Mouse (Mus musculus): ENCODE data around the gene Ccdc86.

Ccdc86 gene

DNA sequence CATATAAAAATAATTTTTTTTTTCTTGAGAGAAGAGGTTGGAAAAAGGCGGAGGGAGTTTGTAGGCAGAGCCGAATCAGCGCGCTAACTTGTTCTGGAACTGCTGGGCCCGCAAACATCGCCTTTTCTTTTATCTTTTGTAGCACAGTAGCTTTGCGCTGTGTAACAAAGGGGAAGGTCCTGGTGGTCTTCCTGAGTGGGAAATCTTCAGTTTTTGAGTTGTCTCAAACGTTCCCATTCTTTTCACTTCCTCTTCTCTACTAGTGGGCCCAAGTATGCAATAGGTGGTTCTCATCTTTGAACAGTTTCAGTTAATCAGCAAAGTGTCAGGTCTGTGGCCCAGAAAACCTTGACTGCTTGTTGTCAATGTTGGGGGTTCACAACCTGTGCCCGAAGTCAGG, 492 bp upstream of the Ccdc86 start:
- no peak for DNase-seq (ENCODE audit: low spot score in 2 of 2)

DNA sequence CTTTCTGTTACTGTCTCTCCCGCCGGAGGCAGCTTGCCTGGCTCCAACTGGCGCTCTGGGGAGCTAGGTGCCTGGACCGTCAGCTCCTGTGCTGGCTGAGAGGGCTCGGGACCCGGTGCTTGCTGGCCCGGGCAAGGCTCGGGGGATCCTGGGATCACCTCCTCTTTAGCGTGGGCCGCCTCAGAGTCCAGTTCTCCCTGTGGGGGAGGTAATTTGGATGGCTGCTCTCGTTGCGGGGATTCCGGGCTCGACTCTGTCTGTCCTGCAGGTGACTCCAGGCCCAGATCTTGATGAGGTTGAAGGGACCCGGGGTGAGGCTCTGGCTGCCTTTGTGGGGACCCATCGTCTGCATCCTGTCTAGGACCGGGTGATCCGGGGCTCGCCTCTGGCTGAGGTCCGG, 650 bp downstream of the Ccdc86 start:
- peak in 1 of 2 experiments; percentile 13 for DNase-seq (ENCODE audit: low spot score in 2 of 2)

DNA sequence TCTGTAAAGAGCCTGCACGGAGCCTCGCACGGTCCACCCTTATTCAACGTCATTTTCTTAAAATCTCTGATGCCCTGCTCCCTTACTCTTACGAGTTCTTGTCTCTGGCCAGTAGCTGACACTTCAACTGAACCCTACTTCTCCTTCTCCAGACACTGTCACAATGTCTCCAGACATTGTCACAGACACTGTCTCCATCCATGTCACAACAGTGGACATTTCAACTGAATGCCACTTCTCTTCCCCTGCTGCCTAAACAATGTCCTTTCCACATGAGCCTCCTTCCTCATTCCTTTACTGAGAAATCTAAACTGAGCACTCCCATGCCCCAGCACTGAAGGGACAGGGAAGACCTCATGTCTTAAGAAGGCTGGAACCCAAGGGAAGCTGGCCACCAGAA, 1.8 kb downstream of the Ccdc86 start:
- DNase-seq (ENCODE audit: low spot score in 2 of 2): no peak

DNA sequence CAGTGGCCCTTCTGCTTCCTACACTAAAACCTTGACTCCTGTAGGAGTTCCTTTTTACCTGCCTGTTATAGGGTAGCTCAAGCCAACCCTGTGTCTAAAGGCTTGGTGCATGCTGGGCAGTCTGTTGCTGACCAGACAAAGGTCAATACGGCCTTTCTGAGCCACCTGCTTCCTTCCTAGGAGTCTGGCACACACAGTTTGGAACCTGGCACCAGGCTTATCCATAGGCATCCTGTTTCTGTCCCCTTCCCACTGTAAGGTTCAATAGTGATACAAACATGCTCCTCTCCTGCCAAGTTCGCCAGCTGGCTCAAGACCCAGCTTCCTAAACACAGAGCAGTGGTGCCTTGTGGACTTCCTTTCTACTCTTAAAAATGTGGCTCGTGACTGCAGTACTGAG, 2.6 kb downstream of the Ccdc86 start:
- no peak for DNase-seq (ENCODE audit: low spot score in 2 of 2)

DNA sequence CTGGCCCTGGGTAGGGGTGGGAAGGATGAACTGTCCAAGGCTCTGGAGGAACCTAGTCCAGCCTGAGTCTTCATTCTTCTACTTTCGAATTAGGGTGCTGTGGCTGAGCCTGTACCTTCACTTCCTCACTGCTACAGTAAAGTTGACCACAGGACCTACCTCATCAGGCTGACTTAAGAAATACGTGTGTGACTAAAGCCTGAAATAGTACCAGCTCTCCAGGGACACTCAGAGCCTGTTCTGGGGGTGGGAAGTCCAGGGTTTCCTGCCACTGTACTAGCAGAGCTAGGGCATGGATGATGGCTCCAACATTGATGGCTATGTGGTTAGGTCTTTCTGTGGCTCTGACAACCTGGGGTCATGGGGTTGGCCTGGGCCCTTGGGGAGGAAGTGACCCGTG, 5.1 kb downstream of the Ccdc86 start:
- DNase-seq (ENCODE audit: low spot score in 2 of 2): no peak

DNA sequence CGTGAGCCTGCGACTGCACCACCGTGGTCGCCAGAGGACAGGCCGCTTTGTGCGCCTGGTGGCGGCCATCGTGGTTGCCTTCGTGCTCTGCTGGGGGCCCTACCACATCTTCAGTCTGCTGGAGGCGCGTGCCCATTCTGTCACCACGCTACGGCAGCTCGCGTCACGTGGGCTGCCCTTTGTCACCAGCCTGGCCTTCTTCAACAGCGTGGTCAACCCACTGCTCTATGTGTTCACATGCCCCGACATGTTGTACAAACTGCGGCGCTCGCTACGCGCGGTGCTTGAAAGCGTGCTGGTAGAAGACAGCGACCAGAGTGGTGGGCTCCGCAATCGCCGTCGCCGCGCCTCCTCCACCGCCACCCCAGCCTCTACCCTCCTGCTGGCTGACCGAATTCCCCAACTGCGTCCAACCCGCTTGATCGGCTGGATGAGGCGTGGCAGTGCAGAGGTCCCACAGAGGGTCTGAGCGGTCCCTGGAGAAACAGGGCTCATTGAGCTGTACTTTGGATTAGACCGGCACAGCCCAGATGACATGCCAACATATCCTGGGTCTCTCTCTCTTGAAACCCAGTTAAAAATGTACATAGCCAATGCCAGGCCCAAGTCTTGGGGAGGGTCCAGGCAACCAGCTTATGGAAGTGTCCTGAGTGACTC, 8.1 kb downstream of the Ccdc86 start:
- DNase-seq (ENCODE audit: low spot score in 2 of 2): no peak

DNA sequence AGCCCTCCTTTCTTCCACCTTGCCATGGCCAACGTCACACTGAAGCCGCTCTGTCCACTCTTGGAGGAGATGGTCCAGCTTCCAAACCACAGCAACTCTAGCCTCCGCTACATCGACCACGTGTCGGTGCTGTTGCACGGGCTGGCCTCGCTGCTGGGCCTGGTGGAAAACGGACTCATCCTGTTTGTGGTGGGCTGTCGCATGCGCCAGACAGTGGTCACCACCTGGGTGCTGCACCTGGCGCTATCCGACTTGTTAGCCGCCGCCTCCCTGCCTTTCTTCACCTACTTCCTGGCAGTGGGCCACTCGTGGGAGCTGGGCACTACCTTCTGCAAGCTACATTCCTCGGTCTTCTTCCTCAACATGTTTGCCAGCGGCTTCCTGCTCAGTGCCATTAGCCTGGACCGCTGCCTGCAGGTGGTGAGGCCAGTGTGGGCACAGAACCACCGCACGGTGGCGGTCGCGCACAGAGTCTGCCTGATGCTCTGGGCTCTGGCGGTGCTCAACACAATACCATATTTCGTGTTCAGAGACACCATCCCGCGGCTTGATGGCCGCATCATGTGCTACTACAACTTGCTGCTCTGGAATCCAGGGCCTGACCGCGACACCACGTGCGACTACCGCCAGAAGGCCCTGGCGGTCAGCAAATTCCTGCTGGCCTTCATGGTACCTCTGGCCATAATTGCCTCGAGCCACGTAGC, 8.8 kb downstream of the Ccdc86 start:
- peak in 1 of 2 experiments; percentile 29 for DNase-seq (ENCODE audit: low spot score in 2 of 2)

DNA sequence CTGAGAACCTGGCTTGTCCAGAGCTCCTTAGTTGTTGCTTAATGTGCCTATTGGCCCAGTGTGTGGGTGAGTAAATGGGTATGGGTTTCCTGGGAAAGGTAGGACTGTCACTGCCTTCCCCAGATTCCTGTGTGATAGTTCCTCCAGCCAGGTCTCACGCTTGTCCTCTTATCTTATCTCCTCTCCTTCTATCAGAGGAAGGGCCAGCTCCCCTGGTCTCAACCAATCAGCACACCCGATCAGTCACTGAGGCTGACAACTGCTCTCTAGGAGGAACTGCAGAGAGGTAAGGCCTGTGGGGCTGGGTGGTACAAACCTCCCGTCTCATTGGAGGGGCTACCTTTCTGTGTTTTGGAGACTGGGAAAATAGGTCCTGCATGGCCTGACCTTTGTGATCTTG, 10.3 kb downstream of the Ccdc86 start:
- no peak for DNase-seq (ENCODE audit: low spot score in 2 of 2)

DNA sequence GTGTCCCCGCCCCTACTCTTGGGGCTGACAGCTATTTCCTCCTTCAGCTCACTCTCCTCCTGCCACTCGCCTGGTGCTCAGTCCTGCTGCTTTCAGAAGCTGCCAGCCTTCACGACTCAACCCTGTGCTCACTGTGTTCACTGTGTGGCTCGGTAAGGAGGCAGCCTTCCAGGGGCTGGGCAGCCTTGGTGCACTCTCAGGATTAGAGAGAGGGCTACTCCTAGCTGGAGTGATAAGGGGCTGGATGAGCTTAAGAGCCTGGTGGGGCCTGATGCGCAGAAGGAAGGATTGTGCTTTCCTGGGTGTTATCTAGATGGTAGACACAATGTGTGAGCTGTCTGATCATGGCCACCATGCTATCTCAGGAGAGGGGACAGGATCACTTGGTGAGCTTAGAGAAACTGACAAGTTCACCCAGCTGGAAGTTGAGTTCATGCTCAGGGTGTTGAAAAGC, 11.9 kb downstream of the Ccdc86 start, which contains the start of gene Ptgdr2:
Gene Ptgdr2 (plus strand): TSS at position 51 of the 454 bp plus-strand sequence.
- no peak for DNase-seq (ENCODE audit: low spot score in 2 of 2)

DNA sequence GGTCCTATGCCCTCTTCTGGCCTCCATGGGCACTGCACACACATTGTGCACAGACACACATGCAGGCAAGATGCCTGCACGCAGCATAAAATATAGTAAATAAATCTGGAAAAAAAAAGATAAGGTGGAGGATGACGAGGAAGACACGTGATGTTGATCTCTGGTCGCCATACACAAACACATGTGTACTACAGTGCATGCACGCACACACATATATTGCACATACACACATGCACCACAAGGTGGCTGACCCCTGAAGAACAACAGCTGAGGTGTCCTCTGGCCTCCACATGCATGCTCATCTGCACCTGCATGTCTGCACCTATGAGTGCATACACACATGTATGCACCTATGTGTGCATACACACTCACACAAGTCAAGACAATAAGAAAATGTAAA, 13.0 kb downstream of the Ccdc86 start:
- no peak for DNase-seq (ENCODE audit: low spot score in 2 of 2)

DNA sequence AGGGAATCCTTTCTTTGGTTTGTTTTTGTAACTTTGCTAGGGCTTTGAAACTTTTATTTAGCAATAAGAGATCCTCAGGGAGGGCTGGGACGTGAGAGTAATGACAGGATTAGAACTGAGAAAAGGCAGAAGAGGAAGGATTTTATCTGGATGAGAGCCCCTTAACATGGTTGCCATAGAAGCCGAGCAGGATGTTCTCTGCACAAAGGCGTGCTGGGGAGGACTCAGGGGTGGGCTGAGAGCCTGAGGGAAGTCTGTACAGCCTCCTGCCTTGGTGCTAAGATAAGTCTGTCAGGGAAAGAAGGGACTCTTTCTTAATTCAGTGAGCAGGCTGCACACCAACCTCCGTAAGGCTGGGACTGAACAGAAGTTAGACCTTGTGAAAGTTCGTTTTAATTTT, 14.0 kb downstream of the Ccdc86 start:
- DNase-seq (ENCODE audit: low spot score in 2 of 2): no peak

DNA sequence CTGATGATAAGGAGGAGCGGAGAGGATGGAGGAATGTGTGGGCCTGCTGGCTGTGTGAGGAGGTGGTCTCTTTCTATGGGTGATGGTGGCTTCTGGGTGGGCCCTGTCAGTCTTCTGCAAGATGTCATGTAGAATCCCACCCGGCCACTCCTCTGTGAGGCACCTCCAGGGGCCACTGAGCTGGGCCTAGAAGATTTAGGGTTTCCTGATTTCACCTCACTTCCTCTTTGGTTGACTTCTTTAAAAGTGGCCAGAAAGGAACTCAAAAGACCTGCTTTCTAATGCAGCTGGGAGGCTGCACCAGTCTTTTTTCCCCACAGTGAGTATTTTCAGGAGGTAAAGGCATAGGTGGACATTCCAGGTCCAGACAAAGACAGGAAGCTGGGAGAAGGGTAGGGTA, 18.4 kb downstream of the Ccdc86 start:
- DNase-seq (ENCODE audit: low spot score in 2 of 2): no peak

DNA sequence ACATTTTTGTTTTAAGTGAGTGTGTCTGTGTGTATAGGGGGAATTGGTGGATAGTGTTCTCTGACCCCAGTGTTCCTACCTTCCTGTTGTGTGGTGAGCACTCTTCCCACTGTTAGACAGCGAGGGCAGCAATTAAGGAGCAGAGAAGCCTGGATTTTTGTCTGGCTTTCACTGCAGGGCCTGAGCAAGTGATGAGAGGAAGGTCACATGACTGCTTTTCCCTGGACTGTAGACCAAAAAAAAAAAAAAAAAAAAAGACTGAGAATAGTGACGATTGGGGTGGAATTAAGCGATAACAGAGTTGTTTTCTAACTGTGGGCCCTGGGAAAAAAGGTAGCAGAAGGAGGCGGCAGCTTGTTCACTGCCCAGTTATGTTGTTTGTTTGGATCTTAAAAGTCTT, 22.4 kb downstream of the Ccdc86 start:
- DNase-seq (ENCODE audit: low spot score in 2 of 2): no peak

DNA sequence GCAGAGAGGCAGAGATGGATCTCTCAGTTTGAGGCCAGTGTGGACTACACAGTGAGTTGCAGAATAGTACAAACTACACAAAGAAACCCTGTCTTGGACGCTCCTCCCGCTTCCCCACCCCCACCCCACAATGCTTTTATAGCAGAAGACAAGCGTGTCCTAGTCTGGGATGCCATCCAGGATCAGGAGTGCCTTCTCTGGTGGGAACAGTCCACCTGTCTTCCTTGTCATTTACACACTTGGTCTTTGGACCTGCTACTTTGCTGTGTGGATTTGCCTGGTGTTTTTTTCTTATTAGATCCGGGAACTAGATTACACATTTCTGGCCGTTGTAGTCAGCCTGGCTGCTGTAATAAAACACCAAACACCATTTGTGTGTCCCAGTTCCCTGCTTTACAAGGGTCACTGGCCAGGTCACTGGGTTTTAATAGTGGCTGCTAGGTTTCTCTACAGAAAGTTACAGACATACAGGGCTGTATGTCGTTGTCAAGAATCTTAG, 22.9 kb downstream of the Ccdc86 start:
- no peak for DNase-seq (ENCODE audit: low spot score in 2 of 2)

DNA sequence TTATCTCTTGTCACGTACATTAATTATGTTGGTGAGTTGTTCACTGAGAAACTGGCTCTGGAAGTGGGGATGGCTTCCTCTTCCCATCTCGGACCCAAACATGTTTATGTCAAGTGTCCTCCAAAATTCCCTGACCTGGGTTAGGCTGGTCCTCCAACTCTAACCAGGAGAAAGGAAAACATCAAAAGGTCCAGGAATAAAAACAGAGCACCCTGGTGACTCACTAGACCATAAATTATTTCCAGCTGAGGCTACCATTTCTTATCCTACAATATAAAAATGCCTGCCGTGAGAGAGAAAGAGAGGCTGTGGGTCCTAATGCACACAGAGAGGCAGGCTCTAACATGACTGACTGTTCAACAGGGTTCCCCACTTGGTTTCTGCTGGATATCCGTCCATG, 24.8 kb downstream of the Ccdc86 start:
- no peak for DNase-seq (ENCODE audit: low spot score in 2 of 2)

DNA sequence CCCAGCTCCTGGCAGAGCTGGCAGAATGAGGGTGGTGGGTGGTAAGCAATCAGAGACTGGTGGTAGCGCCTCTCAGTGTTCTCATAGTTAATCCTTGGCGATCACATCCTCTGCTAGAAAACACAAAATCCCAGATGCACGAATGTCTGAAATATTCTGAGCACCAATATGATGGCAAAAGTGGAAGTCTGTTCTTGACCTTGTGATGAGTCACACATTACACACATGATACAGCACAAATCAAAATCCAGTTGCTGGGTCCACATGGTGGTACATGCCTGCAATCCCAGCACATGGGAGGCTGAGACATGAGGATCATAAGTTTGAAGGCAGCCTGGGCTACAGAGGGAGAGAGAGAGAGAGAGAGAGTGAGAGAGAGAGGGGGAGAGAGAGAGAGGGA, 28.0 kb downstream of the Ccdc86 start:
- no peak for DNase-seq (ENCODE audit: low spot score in 2 of 2)

DNA sequence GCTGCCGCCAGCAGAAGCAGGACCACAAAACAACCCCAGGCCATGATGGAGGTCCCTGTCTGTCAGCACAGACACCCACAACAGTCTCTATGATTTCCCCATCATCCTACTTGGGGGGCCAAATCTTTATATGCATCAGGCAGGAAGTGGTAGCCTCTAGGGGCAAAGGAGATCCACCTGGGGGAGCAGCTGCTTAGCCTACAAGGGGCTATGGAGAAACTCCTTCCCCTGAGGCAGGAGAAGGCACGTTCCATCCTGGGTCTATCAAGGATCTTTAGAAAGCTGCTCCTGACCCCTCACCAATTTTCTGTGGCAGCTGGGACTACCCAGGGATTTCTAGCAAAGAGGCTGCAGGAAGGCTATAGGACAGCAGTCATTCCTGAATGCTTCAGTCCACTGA, 28.5 kb downstream of the Ccdc86 start, which contains the start of gene Zp1:
Gene Zp1 (minus strand): TSS at position 101 of the 400 bp plus-strand sequence.
- DNase-seq (ENCODE audit: low spot score in 2 of 2): no peak

DNA sequence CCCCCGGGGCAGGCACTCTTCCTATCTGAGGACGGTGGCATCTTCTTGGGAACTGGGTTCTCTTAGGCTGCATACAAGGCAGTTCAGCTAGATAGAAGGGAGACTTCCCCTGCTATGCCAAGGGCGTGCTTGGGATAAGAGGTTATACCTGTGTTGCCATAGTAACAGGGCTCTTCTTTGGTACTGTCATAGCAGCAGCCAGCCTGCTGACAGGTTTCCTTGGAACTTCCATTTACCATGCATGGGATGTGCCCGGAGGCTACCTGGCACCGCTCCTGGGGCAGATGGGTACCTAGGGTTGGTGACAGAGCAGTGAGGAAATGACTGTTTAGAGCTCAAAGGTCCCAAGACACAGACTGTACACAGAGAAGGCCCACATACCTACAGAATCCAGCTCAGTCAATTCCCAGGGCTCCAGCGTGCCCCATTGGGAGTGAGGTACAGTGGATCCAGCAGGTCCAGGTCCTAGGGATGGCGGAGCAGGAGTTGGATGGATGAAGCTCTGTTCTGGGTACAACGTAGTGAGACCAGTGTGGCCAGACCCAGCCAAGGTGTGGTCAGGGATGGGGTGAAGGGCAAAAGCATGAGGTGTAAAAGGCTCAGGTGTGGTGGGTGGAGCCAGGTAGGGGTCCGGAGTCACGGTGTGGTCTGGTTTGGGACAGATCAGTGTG, 30.6 kb downstream of the Ccdc86 start:
- DNase-seq (ENCODE audit: low spot score in 2 of 2): no peak

DNA sequence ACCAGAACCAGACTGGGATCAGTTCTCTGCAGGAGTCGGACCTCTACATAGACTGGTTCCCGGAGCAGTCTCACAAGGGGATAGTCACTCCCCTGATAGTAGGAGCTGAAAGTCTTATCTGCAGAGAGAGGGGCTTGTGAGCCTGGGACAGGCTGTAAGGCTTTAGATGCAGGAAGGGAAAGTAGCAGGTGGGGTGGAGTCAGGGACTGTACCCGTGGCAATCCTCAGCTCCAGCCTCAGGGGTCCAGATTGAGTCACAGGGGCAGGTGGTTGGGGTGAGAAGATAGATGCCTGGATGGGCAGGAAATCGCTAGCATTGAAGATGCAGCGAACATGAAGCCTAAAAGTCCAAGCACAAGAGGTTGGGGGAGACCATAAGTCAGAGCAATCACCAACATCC, 32.6 kb downstream of the Ccdc86 start:
- no peak for DNase-seq (ENCODE audit: low spot score in 2 of 2)

DNA sequence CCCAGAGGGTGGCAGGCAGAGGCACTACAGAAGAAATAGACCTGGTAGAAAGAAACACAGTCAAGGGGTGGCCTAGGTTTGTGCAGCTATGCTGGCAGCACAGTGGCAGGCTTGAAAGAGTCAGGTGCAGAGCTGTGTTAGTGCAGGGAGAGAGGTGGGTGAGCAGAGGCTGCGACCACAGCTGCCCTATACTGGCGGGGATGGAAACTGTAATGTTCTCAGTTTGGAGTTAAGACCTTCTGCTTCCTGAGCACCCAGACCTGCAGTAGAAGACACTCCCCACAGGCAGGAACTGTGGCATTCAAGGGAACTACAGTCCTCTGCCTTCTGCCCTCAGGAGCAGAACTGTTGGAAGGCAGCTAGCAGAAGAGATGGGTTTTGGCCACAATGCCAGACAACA, 34.2 kb downstream of the Ccdc86 start:
- no peak for DNase-seq (ENCODE audit: low spot score in 2 of 2)

DNA sequence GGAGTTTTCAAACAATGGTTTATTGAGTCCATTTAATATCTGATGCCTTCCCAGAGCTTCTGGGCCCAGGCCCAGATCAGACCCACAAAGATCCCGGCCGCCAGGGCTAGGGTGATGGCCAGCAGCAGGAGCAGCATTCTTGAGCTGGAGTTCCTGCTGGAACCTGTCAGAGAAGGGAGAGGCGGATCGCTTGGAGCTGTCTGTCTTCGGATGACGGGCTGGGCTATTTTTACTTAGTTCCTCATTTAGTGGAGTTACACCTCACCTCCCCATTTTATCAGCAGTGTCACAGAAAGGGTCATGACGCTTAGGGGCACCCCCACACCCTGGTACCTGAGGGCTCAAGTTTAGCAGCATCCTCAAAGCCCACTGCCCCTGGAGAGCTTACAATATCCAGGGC, 34.8 kb downstream of the Ccdc86 start:
- DNase-seq (ENCODE audit: low spot score in 2 of 2): no peak

DNA sequence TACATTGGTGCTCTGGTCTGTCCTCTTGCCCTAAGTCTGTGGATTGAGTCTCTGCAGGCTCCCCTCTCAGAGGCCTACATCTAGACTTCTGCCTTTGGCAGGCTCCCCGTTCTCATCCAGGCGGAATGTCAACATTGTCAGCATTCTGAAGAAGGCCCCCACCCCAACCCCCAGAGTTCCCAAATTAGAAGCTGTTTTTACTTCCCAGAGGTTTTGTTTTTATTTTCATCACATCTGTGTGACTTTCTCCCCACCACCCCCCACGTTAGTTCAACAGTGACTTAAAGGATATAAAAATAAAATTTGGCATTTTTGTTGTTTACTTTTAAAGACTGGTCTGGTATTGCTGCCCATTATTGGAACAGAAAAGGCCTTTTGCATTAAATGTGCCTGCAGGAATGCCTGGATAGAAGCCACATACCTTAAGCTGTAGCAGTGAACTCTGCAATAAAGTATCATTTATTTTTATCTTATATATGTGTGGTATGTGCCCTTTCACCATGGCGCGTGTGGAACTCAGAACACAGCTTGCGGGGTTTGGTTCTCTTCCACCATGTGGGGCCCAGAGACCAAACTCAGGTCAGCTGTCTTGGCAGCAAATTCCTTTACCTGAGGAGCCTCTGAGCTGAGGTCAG, 39.9 kb downstream of the Ccdc86 start:
- no peak for DNase-seq (ENCODE audit: low spot score in 2 of 2)
